Mouse (Mus musculus) bone marrow, adult 2 months (tissue): Measurements from ENCODE around the gene Pkib. TPM values are rescaled to one million over a fixed set of nuclear protein-coding genes. Genes with fewer than 3 reads are reported as not detected.

Experiments
- H3K27ac ChIP-seq: fragments of 200-500 bp; 2 replicates; pipeline ENCODE4 v1.5.1; 2012; ENCODE audit warnings: low read depth, mild to moderate bottlenecking, control low read depth, inconsistent platforms, low read length; ENCODE audit not compliant: control insufficient read depth, poor library complexity, insufficient read depth
- H3K4me1 ChIP-seq: fragments of 200-500 bp; 2 replicates; pipeline ENCODE4 v1.6.1; 2011; ENCODE audit warnings: low read length; ENCODE audit not compliant: control insufficient read depth, insufficient read depth
- H3K4me3 ChIP-seq: fragments of 200-500 bp; replicated peaks from 2 replicates; pipeline ENCODE3; 2011; ENCODE audit warnings: mild to moderate bottlenecking, low read depth, low read length, control low read depth; ENCODE audit not compliant: control insufficient read depth
- CTCF ChIP-seq: fragments of 200-500 bp; IDR thresholded peaks from 2 replicates; pipeline ENCODE4 v1.5.1; 2011; ENCODE audit warnings: low read length, control low read depth; ENCODE audit not compliant: control insufficient read depth, insufficient read depth
- POLR2A ChIP-seq: fragments of 200-500 bp; IDR thresholded peaks from 2 replicates; pipeline ENCODE4 v1.6.1; 2011; ENCODE audit warnings: low read depth, mild to moderate bottlenecking, control low read depth, low read length, borderline replicate concordance; ENCODE audit not compliant: control insufficient read depth
- WGBS: fragments of 180-500 bp; shearing (Covaris S2); methylation state at CpG from one replicate; pipeline ENCODE4 v1.1.7; 2018; 5-methylcytosine and 5-hydroxymethylcytosine counted together
- polyA plus RNA-seq: library from polyadenylated mRNA; stranded (reverse); fragments of >200 nt; gene quantifications from 2 replicates; pipeline ENCODE4 v1.2.4, GENCODE M21; 2011; ENCODE audit warnings: low replicate concordance; ENCODE audit not compliant: missing spikeins, insufficient read depth, insufficient read length

Gene Pkib
- polyA plus RNA-seq, 1 experiment, result 8.7 TPM

DNA sequence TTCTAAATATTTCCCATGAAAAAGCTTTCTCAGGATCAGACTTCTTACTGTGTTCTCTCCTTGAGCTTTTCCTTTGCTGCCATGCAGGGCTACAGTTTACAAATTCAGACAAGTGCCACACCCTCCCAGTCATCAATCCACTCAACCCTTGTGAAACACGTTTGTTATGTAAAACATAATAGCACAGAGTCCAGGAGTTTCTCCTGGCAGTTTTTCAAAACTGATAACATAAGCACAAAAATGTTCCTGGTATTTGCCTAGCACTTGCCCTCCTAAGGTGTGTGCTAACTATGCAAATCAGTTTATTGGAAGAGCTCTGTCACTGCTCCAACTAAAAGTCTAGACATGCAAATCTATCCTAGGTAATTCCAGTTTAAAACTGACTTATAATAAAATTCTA, 131.3 kb downstream of the Pkib start:
- TF ChIP-seq POLR2A (no peak), CTCF (no peak)
- no peaks in the 10 kb centered on the region; the same call in 1 of the 2 replicates for H3K4me1 ChIP-seq
- no peak overlapping the region for H3K4me3 ChIP-seq
- WGBS, result 48% methylated on average over 1 of the region's 1 CpGs
- H3K27ac ChIP-seq, result no peak overlapping the region

DNA sequence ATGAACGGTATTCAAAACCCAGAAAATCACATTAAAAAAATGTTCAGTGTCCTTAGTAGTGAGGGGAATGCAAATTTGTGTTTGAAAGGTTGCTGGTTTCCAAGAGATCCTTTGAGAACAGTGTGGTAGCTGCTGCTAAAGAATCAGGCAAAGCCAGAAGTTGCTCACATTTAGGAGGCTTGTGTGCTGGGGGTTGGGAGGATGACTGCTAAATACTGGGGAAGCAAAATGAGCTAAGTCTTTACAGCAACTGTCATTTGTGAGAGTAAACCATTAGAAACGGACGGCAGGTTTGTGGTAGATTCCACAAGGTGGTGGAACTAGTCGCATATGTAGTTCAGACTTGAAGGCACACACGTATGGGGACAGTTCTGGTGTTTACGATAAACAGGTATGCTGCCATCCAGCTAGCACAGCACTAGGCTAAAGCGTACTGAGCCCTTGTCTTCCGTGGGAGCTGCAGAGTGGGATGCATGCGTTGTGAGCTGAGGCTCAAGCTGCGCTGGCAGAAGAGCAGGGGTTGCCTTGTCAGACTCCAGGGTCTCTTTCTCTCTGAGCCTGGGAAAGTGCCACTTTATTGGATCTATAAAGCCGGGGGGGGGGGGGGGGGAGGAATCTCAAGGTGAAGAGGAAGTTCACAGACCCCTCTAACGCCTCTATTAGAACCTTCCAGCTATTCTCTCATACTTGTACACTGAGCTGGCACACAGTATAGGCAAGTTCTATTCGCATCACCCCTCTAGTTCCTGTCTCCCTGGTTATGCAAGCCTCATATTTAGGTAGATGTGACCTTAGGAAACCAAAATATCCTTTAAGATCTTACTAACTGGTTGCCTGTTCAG, 151.7 kb downstream of the Pkib start:
- 66% methylated on average over 13 of the region's 13 CpGs for WGBS

DNA sequence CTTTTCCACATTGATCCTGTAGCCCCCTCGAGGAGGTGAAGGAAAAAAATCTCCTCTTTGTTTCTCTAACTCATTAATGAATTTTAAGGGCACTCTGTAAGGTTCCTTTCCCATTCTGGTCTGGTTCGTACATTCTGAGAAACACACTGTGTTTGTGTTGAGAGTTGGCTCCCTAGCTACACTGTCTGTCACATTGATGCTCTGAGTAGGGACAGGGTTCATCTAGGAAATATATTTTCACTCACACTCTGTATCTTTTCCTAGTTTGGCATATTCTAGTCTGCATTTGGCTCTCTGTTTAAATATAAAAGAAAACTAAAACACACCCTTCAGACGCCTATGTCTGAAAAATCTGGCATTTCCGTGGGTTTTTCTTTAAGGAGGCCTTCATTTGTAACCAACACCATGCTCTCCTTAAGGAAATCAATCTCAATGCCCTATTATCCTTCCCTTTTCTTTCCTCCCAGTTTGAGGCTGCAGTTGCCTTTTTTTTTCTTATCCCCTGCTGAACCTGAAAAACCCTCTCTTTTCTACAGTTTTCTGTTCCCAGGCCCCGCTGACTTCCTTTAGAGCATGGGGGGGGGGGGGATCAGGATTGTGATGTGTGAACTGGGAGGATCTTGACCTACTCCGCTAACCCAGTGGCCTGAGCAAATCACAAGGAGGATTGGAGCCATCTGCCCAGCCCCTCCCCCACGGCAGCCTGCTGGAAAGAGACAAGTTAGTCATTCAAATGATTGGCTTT, 152.5 kb downstream of the Pkib start:
- no peak overlapping the region for H3K4me3 ChIP-seq
- WGBS, result 58% methylated on average over 7 of the region's 7 CpGs
- no peaks in the 10 kb centered on the region for H3K4me1 ChIP-seq
- no peak overlapping the region for H3K27ac ChIP-seq
- TF ChIP-seq POLR2A (no peak), CTCF (no peak)

More for the DNA sequence above, 151.7 kb downstream of the Pkib start:
- no peak overlapping the region for H3K27ac ChIP-seq
- H3K4me1 ChIP-seq, result no peaks in the 10 kb centered on the region
- no peak overlapping the region for H3K4me3 ChIP-seq
- TF ChIP-seq CTCF (no peak), POLR2A (no peak)

DNA sequence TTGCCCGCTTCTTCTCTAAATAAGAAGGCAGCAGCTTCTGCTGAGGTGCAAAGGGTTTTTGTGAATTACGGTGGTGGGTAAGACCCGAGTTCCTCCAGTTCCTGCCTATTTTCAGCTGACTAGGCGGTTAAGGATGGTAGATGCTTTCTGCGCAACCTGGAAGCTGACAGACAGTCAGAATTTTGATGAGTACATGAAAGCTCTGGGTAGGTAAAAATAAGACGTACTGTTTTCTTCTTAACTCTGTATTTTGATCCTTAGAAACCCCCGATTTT, 153.0 kb downstream of the Pkib start, which contains the start of gene Fabp7:
Gene Fabp7, plus strand, starts transcription at position 6 of the 275 bp plus-strand sequence.
- no peak within 1 kb of the TSS for H3K27ac ChIP-seq
- no peak within 1 kb of the TSS for H3K4me3 ChIP-seq
- H3K4me1 ChIP-seq, result no peaks in the 10 kb centered on the region
- no peak for TF ChIP-seq CTCF
- TF ChIP-seq POLR2A, result no peak
- 52% methylated on average over 7 of the region's 7 CpGs for WGBS

DNA sequence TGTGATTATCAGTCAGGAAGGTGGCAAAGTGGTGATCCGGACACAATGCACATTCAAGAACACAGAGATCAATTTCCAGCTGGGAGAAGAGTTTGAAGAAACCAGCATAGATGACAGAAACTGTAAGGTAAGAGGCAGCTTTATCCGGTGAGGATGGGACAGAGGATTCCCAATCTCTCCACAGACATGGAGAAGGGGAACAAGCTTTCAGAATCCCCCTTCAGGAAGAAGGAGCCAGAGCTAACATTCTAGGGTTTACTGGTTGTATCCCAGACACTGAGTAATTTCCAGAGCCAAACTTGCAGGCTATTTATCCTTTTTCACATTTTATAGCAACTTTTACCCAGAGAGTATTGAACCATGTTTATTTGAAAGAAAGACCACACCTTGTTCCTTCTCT, 153.8 kb downstream of the Pkib start:
- H3K4me3 ChIP-seq, result no peak overlapping the region
- H3K27ac ChIP-seq, result no peak overlapping the region
- WGBS, result 85% methylated on average over 2 of the region's 2 CpGs
- H3K4me1 ChIP-seq, result no peaks in the 10 kb centered on the region
- TF ChIP-seq POLR2A (no peak), CTCF (no peak)

Other genes starting within 250 kb of the Pkib start
- gene Hsf2, start 145.6 kb upstream of the Pkib start, polyA plus RNA-seq, result 4.5 and 7.4 TPM in 2 replicates
- gene Serinc1, start 99.5 kb upstream of the Pkib start, polyA plus RNA-seq, result 18.6 and 30.6 TPM in 2 replicates
- gene Fabp7, start 152.9 kb downstream of the Pkib start, polyA plus RNA-seq, result 1.8 TPM in 1 of 2 replicates, not detected in the other
- 9.1 and 13.2 TPM in 2 replicates for gene Smpdl3a, start 162.4 kb downstream of the Pkib start, polyA plus RNA-seq